Mouse (Mus musculus) heart, adult 2 months (tissue): ENCODE measurements at regions not wholly inside any gene's neighbourhood (a gene's known extent, or its start where the extent isn't known, plus 50 kb on each side); places are given as distances from the start of the nearest gene placed in this dataset.

Experiments
- DNase-seq, 2 experiments: peaks; one replicate each; pipeline ENCODE4 v3.0.0; 2021
- H3K27ac ChIP-seq: fragments of 200-600 bp; 2 replicates; pipeline ENCODE4 v1.8.1; 2022
- H3K27me3 ChIP-seq: fragments of 200-500 bp; 2 replicates; pipeline ENCODE4 v1.6.1; 2012; ENCODE audit warnings: mild to moderate bottlenecking, low read length, inconsistent platforms, mixed read lengths; ENCODE audit not compliant: control insufficient read depth, insufficient read depth
- H3K36me3 ChIP-seq: fragments of 200-500 bp; 2 replicates; pipeline ENCODE4 v1.6.1; 2012; ENCODE audit warnings: low read length, inconsistent platforms; ENCODE audit not compliant: control insufficient read depth, insufficient read depth
- H3K4me1 ChIP-seq: fragments of 200-500 bp; 2 replicates; pipeline ENCODE4 v1.6.1; 2011; ENCODE audit warnings: low read length; ENCODE audit not compliant: control insufficient read depth, insufficient read depth
- H3K4me3 ChIP-seq: fragments of 200-600 bp; 2 replicates; pipeline ENCODE4 v1.8.1; 2022
- H3K79me2 ChIP-seq: fragments of 200-500 bp; replicated peaks from 2 replicates; pipeline ENCODE4 v1.6.1; 2012; ENCODE audit warnings: mild to moderate bottlenecking, inconsistent platforms, low read length, moderate library complexity, mixed read lengths; ENCODE audit not compliant: control insufficient read depth, insufficient read depth
- H3K9ac ChIP-seq: fragments of 200-500 bp; 2 replicates; pipeline ENCODE4 v1.6.1; 2012; ENCODE audit warnings: low read depth, mild to moderate bottlenecking, control low read depth, inconsistent platforms, low read length, mixed read lengths
- CTCF ChIP-seq: fragments of 200-600 bp; IDR thresholded peaks from 2 replicates; pipeline ENCODE4 v1.8.1; 2022; ENCODE audit warnings: antibody characterized with exemption, mild to moderate bottlenecking, moderate library complexity
- EP300 ChIP-seq: fragments of 200-500 bp; IDR thresholded peaks from 2 replicates; pipeline ENCODE4 v1.6.1; 2011; ENCODE audit warnings: low read depth, low read length, control low read depth; ENCODE audit not compliant: insufficient read depth
- POLR2A ChIP-seq: fragments of 200-500 bp; IDR thresholded peaks from 2 replicates; pipeline ENCODE4 v1.6.1; 2011; ENCODE audit warnings: mild to moderate bottlenecking, low read depth, low read length, control low read depth; ENCODE audit not compliant: insufficient read depth
- WGBS: fragments of 180-500 bp; shearing (Covaris S2); methylation state at CpG from one replicate; pipeline ENCODE4 v1.1.7; 2018; 5-methylcytosine and 5-hydroxymethylcytosine counted together
- intact Hi-C: fragments of 180-260 bp; cut with DNase I; formaldehyde crosslinking; loops from one replicate; pipeline ENCODE4 v1.15.1; 2025

GRCm38 (mm10) chr4:47912259-47912658, 132.7 kb upstream of the Nr4a3 start:
- TF ChIP-seq EP300 (no peak), POLR2A (no peak), CTCF (no peak)
- 47% methylated on average over 1 of the region's 1 CpGs for WGBS
- Histone ChIP-seq H3K4me3 (no peak overlapping the region), H3K9ac (no peak overlapping the region), H3K27me3 (no peaks in the 10 kb centered on the region), H3K4me1 (no peaks in the 10 kb centered on the region), H3K36me3 (no peaks in the 10 kb centered on the region), H3K79me2 (no peaks in the 10 kb centered on the region), H3K27ac (no peak overlapping the region)
- no peak for DNase-seq
- intact Hi-C loops = no loop called here

- no peak for TF ChIP-seq CTCF
- 86% methylated on average over 7 of the region's 7 CpGs for WGBS
- intact Hi-C loops = no loop called here
These were observed 125.4 kb upstream of the Nr4a3 start for GRCm38 (mm10) chr4:47919576-47919975.

GRCm38 (mm10) chr4:47931464-47931863, 113.5 kb upstream of the Nr4a3 start:
- WGBS = 80% methylated on average over 2 of the region's 2 CpGs
- intact Hi-C loops = no loop called here
- Histone ChIP-seq H3K9ac (no peak overlapping the region), H3K27me3 (no peaks in the 10 kb centered on the region), H3K36me3 (no peaks in the 10 kb centered on the region), H3K79me2 (no peaks in the 10 kb centered on the region), H3K4me1 (no peaks in the 10 kb centered on the region), H3K27ac (no peak overlapping the region), H3K4me3 (no peak overlapping the region)
- no peak for TF ChIP-seq POLR2A
- no peak for TF ChIP-seq EP300
- TF ChIP-seq CTCF = no peak
- DNase-seq = no peak

More at GRCm38 (mm10) chr4:47919576-47919975, 125.4 kb upstream of the Nr4a3 start:
- H3K4me1 ChIP-seq = no peaks in the 10 kb centered on the region
- H3K27me3 ChIP-seq = no peaks in the 10 kb centered on the region
- no peaks in the 10 kb centered on the region for H3K36me3 ChIP-seq
- H3K27ac ChIP-seq = no peak overlapping the region
- no peaks in the 10 kb centered on the region for H3K79me2 ChIP-seq
- H3K9ac ChIP-seq = no peak overlapping the region
- no peak overlapping the region for H3K4me3 ChIP-seq
- no peak for DNase-seq

GRCm38 (mm10) chr4:47933526-47933925, 111.4 kb upstream of the Nr4a3 start:
- no peaks in the 10 kb centered on the region for H3K4me1 ChIP-seq
- no peak overlapping the region for H3K4me3 ChIP-seq
- intact Hi-C loops = no loop called here
- no peak overlapping the region for H3K9ac ChIP-seq
- no peak overlapping the region for H3K27ac ChIP-seq
- DNase-seq = no peak
- no peak for TF ChIP-seq POLR2A
- TF ChIP-seq EP300 = no peak
- TF ChIP-seq CTCF = no peak
- H3K36me3 ChIP-seq = no peaks in the 10 kb centered on the region
- no peaks in the 10 kb centered on the region for H3K27me3 ChIP-seq
- 92% methylated on average over 1 of the region's 1 CpGs for WGBS
- H3K79me2 ChIP-seq = no peaks in the 10 kb centered on the region

GRCm38 (mm10) chr4:47935547-47935946, 109.4 kb upstream of the Nr4a3 start:
- no peaks in the 10 kb centered on the region for H3K79me2 ChIP-seq
- no peaks in the 10 kb centered on the region for H3K36me3 ChIP-seq
- H3K27ac ChIP-seq = no peak overlapping the region
- H3K9ac ChIP-seq = no peak overlapping the region
- no peak for DNase-seq
- H3K27me3 ChIP-seq = no peaks in the 10 kb centered on the region
- H3K4me3 ChIP-seq = no peak overlapping the region
- WGBS = 77% methylated on average over 3 of the region's 3 CpGs
- intact Hi-C loops = no loop called here
- TF ChIP-seq POLR2A (no peak), CTCF (no peak), EP300 (no peak)
- no peaks in the 10 kb centered on the region for H3K4me1 ChIP-seq

GRCm38 (mm10) chr4:47936470-47937125, 108.4 kb upstream of the Nr4a3 start:
- Histone ChIP-seq H3K27me3 (no peaks in the 10 kb centered on the region), H3K36me3 (no peaks in the 10 kb centered on the region), H3K27ac (no peak overlapping the region), H3K9ac (no peak overlapping the region), H3K4me1 (no peaks in the 10 kb centered on the region), H3K79me2 (no peaks in the 10 kb centered on the region), H3K4me3 (no peak overlapping the region)
- 45% methylated on average over 7 of the region's 7 CpGs for WGBS
- TF ChIP-seq POLR2A = no peak
- no peak for TF ChIP-seq CTCF
- no peak for TF ChIP-seq EP300
- DNase-seq = no peak
- intact Hi-C loops = no loop called here
